In genomic region chr8:10928836-10929235, GRCm38 (mm10) we compare ENCODE assay signal across 9 mouse cellular contexts.
A peak's percentile ranks its signal among the peaks of the same experiment; 100 is the strongest.
DNase-seq lines count a peak whose midpoint lies in the region; ATAC-seq and TF ChIP-seq lines count a peak whose summit lies in the region.
"Had no signal": no experiment of that assay in that cellular context is flagged by ENCODE, and none has a peak within 500 bp of the region (broad histone marks: within the 10 kb centered on the region; RNA-seq: fewer than 3 reads in every experiment).

No protein-coding gene starts in this region.

- peaks cover 50% of the 10 kb centered on the region for H3K27me3 ChIP-seq in liver, embryonic 15.5 days
- peaks cover 15% of the 10 kb centered on the region; the same call in 1 of the 2 replicates for H3K27me3 ChIP-seq in hindbrain, embryonic 13.5 days
- no peaks in the 10 kb centered on the region; the same call in 1 of the 2 replicates for H3K27me3 ChIP-seq in midbrain, embryonic 14.5 days (ENCODE audit: control insufficient read depth, insufficient read depth, low read length)

- no peak overlapping the region for H3K4me2 ChIP-seq in liver, embryonic 15.5 days
- H3K4me2 ChIP-seq in hindbrain, embryonic 13.5 days: no peak overlapping the region
- no peak overlapping the region for H3K4me2 ChIP-seq in midbrain, embryonic 14.5 days (ENCODE audit: low read length)

- intact Hi-C loops in gastrocnemius, adult 2 months (cut with DNase I): no loop called here
- intact Hi-C loops in gastrocnemius, postnatal 14 days (cut with DNase I; ENCODE audit: low total_unique reads): no loop called here

- peak overlapping the region; percentile 59 for H3K27ac ChIP-seq in gastrocnemius, adult 2 months
- H3K27ac ChIP-seq in liver, embryonic 15.5 days (replicated peaks): 0 out of 2 replicates have a peak overlapping the region, but pooled peaks have one; percentile 14
- peak overlapping the region; percentile 52 for H3K27ac ChIP-seq in hindbrain, embryonic 13.5 days
- H3K27ac ChIP-seq in midbrain, embryonic 14.5 days (replicated peaks; ENCODE audit: low read depth, low read length): peak overlapping the region; percentile 55
- H3K27ac ChIP-seq: liver, embryonic 14.5 days had no signal

- no peak overlapping the region for H3K9ac ChIP-seq in liver, embryonic 15.5 days
- H3K9ac ChIP-seq in hindbrain, embryonic 13.5 days: no peak overlapping the region
- H3K9ac ChIP-seq in midbrain, embryonic 14.5 days (replicated peaks; ENCODE audit: low read length): no peak overlapping the region
- H3K9ac ChIP-seq: liver, embryonic 14.5 days had no signal

- DNase-seq in gastrocnemius, adult 2 months: peak; percentile 34
- no peak for DNase-seq in gastrocnemius, postnatal 14 days
- no peak for DNase-seq in liver
- no peak for DNase-seq in midbrain, embryonic 14.5 days
- no peak for DNase-seq in layer of hippocampus, adult 8-10 months (ENCODE audit: low spot score in 2 of 2)
- DNase-seq in adrenal gland, adult 18-20 months (ENCODE audit: low spot score in 2 of 2): no peak

- H3K4me3 ChIP-seq in gastrocnemius, adult 2 months: no peak overlapping the region
- no peak overlapping the region for H3K4me3 ChIP-seq in liver, embryonic 15.5 days (replicated peaks)
- H3K4me3 ChIP-seq in hindbrain, embryonic 13.5 days: no peak overlapping the region
- H3K4me3 ChIP-seq in midbrain, embryonic 14.5 days (replicated peaks; ENCODE audit: low read depth, low read length): no peak overlapping the region

- no peaks in the 10 kb centered on the region for H3K36me3 ChIP-seq in liver, embryonic 15.5 days (replicated peaks)
- H3K36me3 ChIP-seq in hindbrain, embryonic 13.5 days: no peaks in the 10 kb centered on the region
- no peaks in the 10 kb centered on the region for H3K36me3 ChIP-seq in midbrain, embryonic 14.5 days (ENCODE audit: control insufficient read depth, insufficient read depth, low read length)

- WGBS in liver, embryonic 15.5 days (ENCODE audit: insufficient replicate concordance): 63% methylated on average over 3 of the region's 3 CpGs
- WGBS in hindbrain, embryonic 13.5 days: 73% methylated on average over 3 of the region's 3 CpGs
- WGBS in midbrain, embryonic 14.5 days: 69% methylated on average over 3 of the region's 3 CpGs

- no peaks in the 10 kb centered on the region for H3K9me3 ChIP-seq in liver, embryonic 15.5 days (replicated peaks)
- H3K9me3 ChIP-seq in hindbrain, embryonic 13.5 days: no peaks in the 10 kb centered on the region
- no peaks in the 10 kb centered on the region for H3K9me3 ChIP-seq in midbrain, embryonic 14.5 days (ENCODE audit: control insufficient read depth, low read length)

- peaks cover 28% of the 10 kb centered on the region for H3K4me1 ChIP-seq in liver, embryonic 15.5 days (replicated peaks)
- peaks cover 47% of the 10 kb centered on the region for H3K4me1 ChIP-seq in hindbrain, embryonic 13.5 days (replicated peaks)
- H3K4me1 ChIP-seq in midbrain, embryonic 14.5 days (ENCODE audit: control insufficient read depth, insufficient read depth, low read length): peaks cover 39% of the 10 kb centered on the region

- no peak for ATAC-seq in liver, embryonic 15.5 days (ENCODE audit: insufficient read depth)
- no peak for ATAC-seq in hindbrain, embryonic 13.5 days (ENCODE audit: low FRiP score)
- ATAC-seq in midbrain, embryonic 14.5 days (ENCODE audit: low FRiP score, low TSS enrichment): peak; percentile 11; the same call in 1 of the 2 replicates

- no peak for TF ChIP-seq CTCF in gastrocnemius, adult 2 months (IDR thresholded peaks at IDR 0.05)
